Mouse (Mus musculus): ENCODE data around the gene 2010111I01Rik. TPM values are rescaled to one million over a fixed set of nuclear protein-coding genes. Genes with fewer than 3 reads are reported as not detected.

The 2010111I01Rik gene
- total and polyA plus RNA-seq, 3 experiments, result 26.3 to 32.7 TPM; not detected in 1

- no peaks in the 10 kb centered on the region for H3K9me3 ChIP-seq (replicated peaks; ENCODE audit: insufficient read depth, low read length)
- H3K27ac ChIP-seq (ENCODE audit: control insufficient read depth, low read depth, low read length), result no peak overlapping the region; the same call in 1 of the 2 replicates
- H3K27me3 ChIP-seq (ENCODE audit: control insufficient read depth in 1 of 2, insufficient read depth in 2 of 2, low read length in 2 of 2), result no peaks in the 10 kb centered on the region
- H3K9ac ChIP-seq (ENCODE audit: control insufficient read depth, low read depth, low read length, poor library complexity, severe bottlenecking), result no peak overlapping the region
- peaks cover 0 to 17% of the 10 kb centered on the region in 2 experiments; a peak in 2 of 4 replicates for H3K36me3 ChIP-seq (ENCODE audit: control insufficient read depth in 1 of 2, insufficient read depth in 2 of 2, low read length in 2 of 2)
- peaks cover 3% of the 10 kb centered on the region; the same call in 1 of the 2 replicates for H3K79me2 ChIP-seq (ENCODE audit: control insufficient read depth, insufficient read depth, low read length, poor library complexity)
- DNase-seq (ENCODE audit: low read depth, low spot score), result no peak
- TF ChIP-seq NELFE (IDR thresholded peaks at IDR 0.05; ENCODE audit: low read depth, low read length) (no peak), GABPA (IDR thresholded peaks at IDR 0.05; ENCODE audit: low read depth, low read length) (no peak), CTCF (IDR thresholded peaks at IDR 0.05 in 2 of 3, conservative IDR thresholded peaks at IDR 0.05 in 1 of 3; ENCODE audit: control insufficient read depth in 1 of 3, insufficient read depth in 1 of 3, low read depth in 2 of 3, low read length in 3 of 3, poor library complexity in 1 of 3, severe bottlenecking in 1 of 3) (no peak), UBTF (IDR thresholded peaks at IDR 0.05; ENCODE audit: borderline replicate concordance, insufficient read depth, low read depth, low read length) (no peak)
- H3K4me1 ChIP-seq (ENCODE audit: control insufficient read depth in 1 of 2, insufficient read depth in 2 of 2, low read length in 2 of 2), result peaks cover 2 to 17% of the 10 kb centered on the region in 2 experiments; a peak in 3 of 4 replicates
- H3K4me3 ChIP-seq (ENCODE audit: control insufficient read depth in 1 of 2, insufficient read depth in 1 of 2, low read depth in 2 of 2, low read length in 2 of 2), result no peak overlapping the region
These were observed 289.4 kb downstream of the 2010111I01Rik start for GRCm38 (mm10) chr13:63253886-63254636.

GRCm38 (mm10) chr13:63255519-63256011 lies 290.9 kb downstream of the 2010111I01Rik start:
- H3K36me3 ChIP-seq (ENCODE audit: control insufficient read depth in 1 of 2, insufficient read depth in 2 of 2, low read length in 2 of 2), result peaks cover 0 to 17% of the 10 kb centered on the region in 2 experiments; a peak in 2 of 4 replicates
- H3K27ac ChIP-seq (ENCODE audit: control insufficient read depth, low read depth, low read length), result peak overlapping the region; percentile 20
- no peak overlapping the region for H3K4me3 ChIP-seq (ENCODE audit: control insufficient read depth in 1 of 2, insufficient read depth in 1 of 2, low read depth in 2 of 2, low read length in 2 of 2)
- no peak overlapping the region for H3K9ac ChIP-seq (ENCODE audit: control insufficient read depth, low read depth, low read length, poor library complexity, severe bottlenecking)
- H3K9me3 ChIP-seq (replicated peaks; ENCODE audit: insufficient read depth, low read length), result no peaks in the 10 kb centered on the region
- no peaks in the 10 kb centered on the region for H3K27me3 ChIP-seq (ENCODE audit: control insufficient read depth in 1 of 2, insufficient read depth in 2 of 2, low read length in 2 of 2)
- peaks cover 2% of the 10 kb centered on the region; the same call in 1 of the 2 replicates for H3K79me2 ChIP-seq (ENCODE audit: control insufficient read depth, insufficient read depth, low read length, poor library complexity)
- no peak for TF ChIP-seq MEF2A (IDR thresholded peaks at IDR 0.05; ENCODE audit: extremely low read depth, insufficient replicate concordance, low read depth, low read length, poor library complexity, severe bottlenecking)
- TF ChIP-seq CHD2 (IDR thresholded peaks at IDR 0.05; ENCODE audit: low read length), result no peak
- TF ChIP-seq JUND (IDR thresholded peaks at IDR 0.05; ENCODE audit: low read depth, low read length), result no peak
- no peak for TF ChIP-seq MYB (IDR thresholded peaks at IDR 0.05; ENCODE audit: low read depth, low read length)
- no peak for TF ChIP-seq MAFK (IDR thresholded peaks at IDR 0.05; ENCODE audit: borderline replicate concordance, low read depth, low read length)
- TF ChIP-seq MAZ (IDR thresholded peaks at IDR 0.05; ENCODE audit: low read depth, low read length), result no peak
- TF ChIP-seq HCFC1 (IDR thresholded peaks at IDR 0.05; ENCODE audit: low read depth, low read length), result no peak
- peak; percentile 47 for DNase-seq (ENCODE audit: low read depth, low spot score)
- H3K4me1 ChIP-seq (ENCODE audit: control insufficient read depth in 1 of 2, insufficient read depth in 2 of 2, low read length in 2 of 2), result peaks cover 2 to 17% of the 10 kb centered on the region in 2 experiments; a peak in 3 of 4 replicates

- no peak overlapping the region for H3K9ac ChIP-seq (ENCODE audit: control insufficient read depth, low read depth, low read length, poor library complexity, severe bottlenecking)
- H3K27me3 ChIP-seq (ENCODE audit: control insufficient read depth in 1 of 2, insufficient read depth in 2 of 2, low read length in 2 of 2), result no peaks in the 10 kb centered on the region
- no peak for DNase-seq (ENCODE audit: low read depth, low spot score)
- no peak for TF ChIP-seq JUND (IDR thresholded peaks at IDR 0.05; ENCODE audit: low read depth, low read length)
- TF ChIP-seq SMC3 (IDR thresholded peaks at IDR 0.05; ENCODE audit: low read depth, low read length), result no peak
- no peak for TF ChIP-seq POLR2AphosphoS2 (IDR thresholded peaks at IDR 0.05; ENCODE audit: low read length)
- H3K4me1 ChIP-seq (ENCODE audit: control insufficient read depth in 1 of 2, insufficient read depth in 2 of 2, low read length in 2 of 2), result peaks cover 2 to 17% of the 10 kb centered on the region in 2 experiments; a peak in 3 of 4 replicates
- H3K9me3 ChIP-seq (replicated peaks; ENCODE audit: insufficient read depth, low read length), result no peaks in the 10 kb centered on the region
- no peak overlapping the region for H3K4me3 ChIP-seq (ENCODE audit: control insufficient read depth in 1 of 2, insufficient read depth in 1 of 2, low read depth in 2 of 2, low read length in 2 of 2)
- peaks cover 2% of the 10 kb centered on the region; the same call in 1 of the 2 replicates for H3K79me2 ChIP-seq (ENCODE audit: control insufficient read depth, insufficient read depth, low read length, poor library complexity)
- H3K36me3 ChIP-seq (ENCODE audit: control insufficient read depth in 1 of 2, insufficient read depth in 2 of 2, low read length in 2 of 2), result peaks cover 0 to 17% of the 10 kb centered on the region in 2 experiments; a peak in 2 of 4 replicates
- H3K27ac ChIP-seq (ENCODE audit: control insufficient read depth, low read depth, low read length), result no peak overlapping the region
These were observed 291.5 kb downstream of the 2010111I01Rik start for GRCm38 (mm10) chr13:63256146-63256545.

Measured in MEL (cell line).